ENCODE assay signal across 7 mouse cellular contexts in the genomic region with DNA sequence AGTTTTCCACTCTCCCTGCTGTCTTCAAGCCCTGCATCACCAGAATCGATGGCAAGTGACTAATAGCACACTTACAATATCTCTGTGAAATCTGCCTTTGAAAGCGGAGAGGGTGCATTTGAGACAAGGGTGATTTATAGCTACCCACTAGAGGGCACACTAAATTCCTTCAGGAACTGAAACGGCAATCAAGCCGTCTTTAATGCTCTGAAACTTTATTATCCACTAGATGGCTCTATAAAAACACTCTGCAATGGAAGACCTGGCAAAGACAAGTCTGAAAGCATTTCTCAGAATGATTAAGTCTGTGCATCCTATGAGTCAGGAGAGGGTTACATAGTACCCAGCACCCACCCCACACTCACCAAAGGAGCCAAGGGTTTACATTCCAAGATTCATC. TPM values are rescaled to one million over a fixed set of nuclear protein-coding genes. Genes with fewer than 3 reads are reported as not detected.
DNase-seq lines count a peak whose midpoint lies in the region; ATAC-seq lines count a peak whose summit lies in the region.

No protein-coding gene starts in this region.

- H3K9me3 ChIP-seq in neural tube, embryonic 11.5 days (ENCODE audit: control insufficient read depth, low read length), result no peaks in the 10 kb centered on the region
- H3K9me3 ChIP-seq in intestine, embryonic 16.5 days (ENCODE audit: control insufficient read depth, low read length), result no peaks in the 10 kb centered on the region

- no peak overlapping the region for H3K4me3 ChIP-seq in neural tube, embryonic 11.5 days (ENCODE audit: low read depth, low read length)
- no peak overlapping the region for H3K4me3 ChIP-seq in intestine, embryonic 16.5 days (ENCODE audit: low read length)

- WGBS in neural tube, embryonic 11.5 days, result 4% methylated on average over 4 of the region's 4 CpGs
- WGBS in intestine, embryonic 16.5 days, result 6% methylated on average over 4 of the region's 4 CpGs

- no peaks in the 10 kb centered on the region for H3K36me3 ChIP-seq in neural tube, embryonic 11.5 days (ENCODE audit: control insufficient read depth, insufficient read depth, low read length)
- no peaks in the 10 kb centered on the region for H3K36me3 ChIP-seq in intestine, embryonic 16.5 days (ENCODE audit: control insufficient read depth, insufficient read depth, low read length)

- H3K27ac ChIP-seq in neural tube, embryonic 11.5 days (ENCODE audit: low read depth, low read length), result no peak overlapping the region
- no peak overlapping the region for H3K27ac ChIP-seq in intestine, embryonic 16.5 days (ENCODE audit: low read length)

- no peak overlapping the region for H3K9ac ChIP-seq in neural tube, embryonic 11.5 days (ENCODE audit: low read length)
- no peak overlapping the region for H3K9ac ChIP-seq in intestine, embryonic 16.5 days (ENCODE audit: low read depth, low read length)

- no peaks in the 10 kb centered on the region for H3K27me3 ChIP-seq in neural tube, embryonic 11.5 days (ENCODE audit: control insufficient read depth, insufficient read depth, low read length)
- no peaks in the 10 kb centered on the region for H3K27me3 ChIP-seq in intestine, embryonic 16.5 days (replicated peaks; ENCODE audit: control insufficient read depth, insufficient read depth, low read length)

- peak; percentile 24 for DNase-seq in neural tube, embryonic 11.5 days (ENCODE audit: low spot score)
- DNase-seq in neural tube, embryonic 10.5 days (ENCODE audit: extremely low spot score, low spot score), result no peak
- peak; percentile 35 for DNase-seq in ZHBTc4 (ENCODE audit: low read depth, low spot score)
- peak; percentile 47 for DNase-seq in lung, postnatal 10 days
- peak; percentile 84 for DNase-seq in telencephalon, adult 2 months (ENCODE audit: low read depth, low spot score)

- no peak overlapping the region for H3K4me2 ChIP-seq in neural tube, embryonic 11.5 days (ENCODE audit: low read depth)
- H3K4me2 ChIP-seq in intestine, embryonic 16.5 days (ENCODE audit: low read depth, low read length), result no peak overlapping the region

- peak; percentile 64 for ATAC-seq in neural tube, embryonic 11.5 days (ENCODE audit: insufficient read depth, low FRiP score, low TSS enrichment)
- peak; percentile 88 for ATAC-seq in erythroblast, adult 5-6 weeks (replicated peaks; ENCODE audit: low FRiP score, poor library complexity, severe bottlenecking)
- peak; percentile 80 for ATAC-seq in intestine, embryonic 16.5 days

- H3K4me1 ChIP-seq in neural tube, embryonic 11.5 days (ENCODE audit: control insufficient read depth, insufficient read depth, low read length), result no peaks in the 10 kb centered on the region
- H3K4me1 ChIP-seq in intestine, embryonic 16.5 days (ENCODE audit: control insufficient read depth, insufficient read depth, low read length), result peaks cover 3% of the 10 kb centered on the region; the same call in 1 of the 2 replicates

RNA-seq across cellular contexts. Expression of a gene that starts 46.5 kb away (rescaled TPM):
- polyA plus RNA-seq in neural tube, embryonic 11.5 days (2014; fragmentation: Nextera tagmentation; extraction: Ambion mirVana), result 38.9 and 41.9 TPM in 2 replicates
- 23.6 and 31.7 TPM in 2 replicates for total RNA-seq in erythroblast, adult 5-6 weeks (2015; ENCODE audit: low replicate concordance)
- 53.1 and 57.7 TPM in 2 replicates for total RNA-seq in erythroblast, adult 5-6 weeks (2017; ENCODE audit: low replicate concordance)
- polyA plus RNA-seq in intestine, embryonic 16.5 days (2015; fragmentation: Nextera tagmentation; extraction: Ambion mirVana), result 34.5 and 40.2 TPM in 2 replicates
